Mouse (Mus musculus) heart, adult 2 months (tissue): Measurements from ENCODE around the gene Abca7.
"Not testable (repeated sequence)": the region's sequence is repeated elsewhere in the genome, so short reads cannot be mapped to it uniquely, and the experiment has no call there.

Source experiments
- CTCF ChIP-seq: fragments of 200-600 bp; IDR thresholded peaks from 2 replicates; pipeline ENCODE4 v1.8.1; 2022; ENCODE audit warnings: antibody characterized with exemption, mild to moderate bottlenecking, moderate library complexity
- EP300 ChIP-seq: fragments of 200-500 bp; IDR thresholded peaks from 2 replicates; pipeline ENCODE4 v1.6.1; 2011; ENCODE audit warnings: low read depth, low read length, control low read depth; ENCODE audit not compliant: insufficient read depth
- POLR2A ChIP-seq: fragments of 200-500 bp; IDR thresholded peaks from 2 replicates; pipeline ENCODE4 v1.6.1; 2011; ENCODE audit warnings: mild to moderate bottlenecking, low read depth, low read length, control low read depth; ENCODE audit not compliant: insufficient read depth

DNA sequence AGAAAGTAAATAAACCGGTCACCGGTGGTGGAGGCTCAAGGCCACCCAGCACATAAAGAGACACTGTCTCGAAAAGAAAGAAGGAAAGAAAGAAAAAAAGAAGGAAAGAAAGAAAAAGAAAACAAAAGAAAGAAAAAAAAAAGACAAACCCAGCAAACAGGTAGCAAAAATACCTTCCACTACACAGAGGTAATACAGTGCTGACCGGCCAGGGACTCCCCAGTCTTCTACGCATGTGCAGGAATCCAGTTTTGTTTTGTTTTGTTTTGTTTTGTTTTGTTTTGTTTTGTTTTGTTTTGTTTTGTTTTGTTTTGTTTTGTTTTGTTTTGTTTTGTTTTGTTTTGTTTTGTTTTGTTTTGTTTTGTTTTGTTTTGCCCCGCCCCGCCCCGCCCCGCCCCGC, 36.9 kb upstream of the Abca7 start:
- TF ChIP-seq EP300, CTCF, POLR2A: not testable (repeated sequence)
